Mouse (Mus musculus) adrenal gland, adult 2 months (tissue): ENCODE data around the gene Timmdc1. TPM values are rescaled to one million over a fixed set of nuclear protein-coding genes. Genes with fewer than 3 reads are reported as not detected.

Experiments
- DNase-seq: peaks from one replicate; pipeline ENCODE4 v3.0.0; 2021
- polyA plus RNA-seq: library from polyadenylated mRNA; depleted of rRNA; stranded (reverse); fragments of >200 nt; gene quantifications from 2 replicates; pipeline ENCODE4 v1.2.3, GENCODE M21; 2012; rRNA removed
- total RNA-seq, 2 experiments: library from RNA; stranded (reverse); gene quantifications; 2 replicates each; pipeline ENCODE4 v1.2.3; 2021

The Timmdc1 gene
- total and polyA plus RNA-seq, 3 experiments, result 39.2 to 97.4 (median 53.9) TPM

- no peak for DNase-seq
These were observed 59.2 kb downstream of the Timmdc1 start for GRCm38 (mm10) chr16:38463305-38463704.

GRCm38 (mm10) chr16:38462161-38462560, 60.3 kb downstream of the Timmdc1 start:
- DNase-seq, result no peak

DNA sequence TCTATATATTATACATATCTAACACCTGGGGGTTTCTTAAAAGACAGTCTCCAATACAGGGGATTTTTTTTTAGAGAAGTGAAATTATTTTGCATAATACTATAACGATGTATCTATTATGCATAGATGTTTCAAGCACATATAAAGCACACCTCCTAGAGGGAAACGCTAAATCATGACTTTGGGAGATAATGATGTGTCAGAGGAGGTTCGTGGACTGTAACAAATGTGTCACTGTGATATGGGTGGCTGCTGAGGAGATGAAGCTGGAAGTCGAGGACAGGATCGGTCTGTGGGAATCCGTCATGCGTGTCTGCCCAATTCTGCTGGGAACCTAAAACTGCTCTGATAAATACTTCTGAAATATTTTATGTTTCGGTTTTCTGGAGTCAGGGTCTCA, 60.7 kb downstream of the Timmdc1 start:
- no peak for DNase-seq

DNA sequence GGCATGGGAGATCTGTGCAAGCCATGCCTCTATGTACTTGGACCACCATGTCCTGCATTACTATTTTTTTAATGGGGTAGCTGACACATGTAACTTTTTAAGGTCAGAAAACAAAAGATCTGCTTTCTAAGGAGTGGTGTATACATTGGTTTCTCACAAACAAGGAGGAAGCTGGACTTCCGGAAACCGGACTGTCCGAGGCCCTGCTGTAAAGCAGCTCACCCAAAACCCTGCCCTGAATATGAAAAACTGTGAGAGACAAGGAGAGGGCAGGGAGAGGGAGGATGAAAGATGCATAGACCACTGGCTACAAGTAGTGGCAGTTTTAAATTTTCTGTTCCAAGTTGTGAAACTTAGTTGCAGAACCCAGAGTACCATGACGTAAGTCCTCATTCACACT, 62.5 kb downstream of the Timmdc1 start:
- DNase-seq, result no peak

GRCm38 (mm10) chr16:38458600-38459280, 63.7 kb downstream of the Timmdc1 start:
- no peak for DNase-seq

GRCm38 (mm10) chr16:38456812-38457567, 65.5 kb downstream of the Timmdc1 start:
- DNase-seq, result no peak

DNA sequence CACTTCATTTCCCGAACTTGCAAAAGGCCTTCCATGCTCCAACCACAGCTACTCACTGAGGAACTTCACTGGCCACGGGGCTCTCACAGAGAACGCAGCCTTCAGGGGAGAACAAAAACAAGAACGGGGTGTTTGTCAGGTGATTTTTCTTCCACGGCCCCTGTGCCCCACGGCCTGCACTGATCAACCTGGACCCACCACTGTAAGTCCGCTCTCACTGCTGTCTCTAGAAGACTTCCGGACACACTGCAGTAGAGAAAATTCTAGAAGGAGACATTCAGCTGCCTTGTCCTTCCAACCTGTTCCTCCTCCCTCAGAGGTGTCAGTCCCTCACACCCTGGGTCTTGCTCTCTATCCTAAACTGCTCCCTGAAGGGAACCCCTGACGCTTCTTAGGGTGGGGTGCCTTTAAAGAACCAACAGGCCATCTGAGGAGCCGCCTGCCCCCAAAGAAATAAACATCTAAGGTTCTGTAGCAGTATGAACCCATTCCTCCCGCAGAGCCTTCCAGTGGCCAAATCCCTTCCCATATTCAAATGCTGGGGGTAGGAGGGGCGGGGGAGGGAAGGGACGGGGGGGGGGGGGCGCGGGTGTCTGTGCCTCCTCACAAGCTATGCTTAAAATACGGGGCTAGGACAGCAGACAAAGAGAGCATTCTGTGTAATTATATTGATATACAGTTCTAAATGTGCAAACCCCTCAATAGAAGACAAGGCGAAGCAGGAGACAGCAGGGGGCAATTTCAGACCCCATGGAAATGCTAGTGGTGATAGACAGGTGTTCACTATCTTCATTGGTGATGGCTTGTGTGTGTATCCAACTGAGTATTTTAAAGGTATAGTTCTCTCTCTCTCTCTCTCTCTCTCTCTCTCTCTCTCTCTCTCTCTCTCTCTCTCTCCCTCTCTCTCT, 66.7 kb downstream of the Timmdc1 start, which contains the start of gene Cd80:
Cd80 (plus strand) TSS at position 51 of the 908 bp plus-strand sequence.
- no peak for DNase-seq

GRCm38 (mm10) chr16:38454533-38455254, 67.8 kb downstream of the Timmdc1 start:
- no peak for DNase-seq

- no peak for DNase-seq
These were observed 68.5 kb downstream of the Timmdc1 start for GRCm38 (mm10) chr16:38453952-38454351.

DNA sequence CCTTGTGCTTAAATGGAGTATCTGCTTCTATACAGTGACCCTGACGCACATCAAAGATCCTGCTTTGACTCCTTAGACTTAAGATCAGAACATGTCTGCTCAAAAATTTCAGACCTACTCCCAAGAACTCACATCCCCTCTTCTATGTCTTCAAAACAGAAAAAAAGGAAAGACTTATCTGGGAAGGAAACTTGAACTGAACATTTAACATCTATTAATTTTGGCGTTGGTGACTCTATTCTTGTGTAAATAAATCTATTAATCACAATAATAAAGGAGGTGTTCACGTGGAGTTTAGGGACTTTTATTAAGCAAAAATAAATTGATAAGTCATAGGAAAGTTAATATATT, 69.3 kb downstream of the Timmdc1 start:
- no peak for DNase-seq

- peak; percentile 99 for DNase-seq
These were observed 69.8 kb downstream of the Timmdc1 start, which contains the start of gene Adprh for GRCm38 (mm10) chr16:38452442-38453202. Gene Adprh (minus strand): TSS chr16:38452703.

- peak; percentile 19 for DNase-seq
These were observed 70.8 kb downstream of the Timmdc1 start for GRCm38 (mm10) chr16:38451421-38452205.

- DNase-seq, result no peak
These were observed 71.8 kb downstream of the Timmdc1 start for GRCm38 (mm10) chr16:38450707-38451106.

GRCm38 (mm10) chr16:38448458-38448857, 74.0 kb downstream of the Timmdc1 start:
- DNase-seq, result no peak

Other genes with a start within 250 kb of the Timmdc1 start
- under 1 TPM in 1 of 2 experiments, not detected in 1; 0.20 TPM for gene Nr1i2, start 227.8 kb downstream of the Timmdc1 start, total RNA-seq
- gene Nr1i2, start 227.8 kb downstream of the Timmdc1 start, polyA plus RNA-seq, result not detected in 2 replicates
- gene Maats1, start 180.5 kb downstream of the Timmdc1 start, total RNA-seq, result under 1 TPM; 0.37 to 0.97 TPM
- 0.04 TPM in 1 of 2 replicates, not detected in the other for gene Maats1, start 180.5 kb downstream of the Timmdc1 start, polyA plus RNA-seq
- gene Cox17, start 175.7 kb downstream of the Timmdc1 start, total RNA-seq, result 100 to 1,000 TPM; 223 to 312 TPM
- gene Cox17, start 175.7 kb downstream of the Timmdc1 start, polyA plus RNA-seq, result 34.7 and 43.0 TPM in 2 replicates
- under 1 TPM in 1 of 2 experiments, not detected in 1; 0.93 TPM for gene Gm21987, start 175.6 kb downstream of the Timmdc1 start, total RNA-seq
- 4.4 TPM in 1 of 2 replicates, not detected in the other for gene Gm21987, start 175.6 kb downstream of the Timmdc1 start, polyA plus RNA-seq
- gene Popdc2, start 160.5 kb downstream of the Timmdc1 start, total RNA-seq, result 1 to 10 TPM; 1.4 to 3.6 TPM
- 2.3 and 2.9 TPM in 2 replicates for gene Popdc2, start 160.5 kb downstream of the Timmdc1 start, polyA plus RNA-seq
- 10 to 100 TPM; 17.0 to 36.7 TPM for gene Pla1a, start 89.5 kb downstream of the Timmdc1 start, total RNA-seq
- gene Pla1a, start 89.5 kb downstream of the Timmdc1 start, polyA plus RNA-seq, result 12.3 and 21.0 TPM in 2 replicates
- gene Adprh, start 70.0 kb downstream of the Timmdc1 start, total RNA-seq, result 10 to 100 TPM; 37.2 to 49.4 TPM
- gene Adprh, start 70.0 kb downstream of the Timmdc1 start, polyA plus RNA-seq, result 114 and 133 TPM in 2 replicates
- gene Cd80, start 67.1 kb downstream of the Timmdc1 start, total RNA-seq, result 1 to 10 TPM in 1 of 2 experiments, under 1 TPM in 1; 0.37 to 1.1 TPM
- 0.10 TPM in 1 of 2 replicates, not detected in the other for gene Cd80, start 67.1 kb downstream of the Timmdc1 start, polyA plus RNA-seq
- 10 to 100 TPM; 28.5 to 34.6 TPM for gene Poglut1, start 27.6 kb upstream of the Timmdc1 start, total RNA-seq
- 11.8 and 13.8 TPM in 2 replicates for gene Poglut1, start 27.6 kb upstream of the Timmdc1 start, polyA plus RNA-seq
- gene Tmem39a, start 36.0 kb upstream of the Timmdc1 start, total RNA-seq, result 10 to 100 TPM; 60.4 to 72.1 TPM
- 50.7 and 64.9 TPM in 2 replicates for gene Tmem39a, start 36.0 kb upstream of the Timmdc1 start, polyA plus RNA-seq
- gene Arhgap31, start 190.6 kb upstream of the Timmdc1 start, total RNA-seq, result 10 to 100 TPM; 19.1 to 23.8 TPM
- 7.4 and 7.7 TPM in 2 replicates for gene Arhgap31, start 190.6 kb upstream of the Timmdc1 start, polyA plus RNA-seq
- 10 to 100 TPM in 1 of 2 experiments, 1 to 10 TPM in 1; 7.6 to 14.3 TPM for gene B4galt4, start 219.6 kb upstream of the Timmdc1 start, total RNA-seq
- gene B4galt4, start 219.6 kb upstream of the Timmdc1 start, polyA plus RNA-seq, result 4.3 and 5.5 TPM in 2 replicates